In the genomic region with DNA sequence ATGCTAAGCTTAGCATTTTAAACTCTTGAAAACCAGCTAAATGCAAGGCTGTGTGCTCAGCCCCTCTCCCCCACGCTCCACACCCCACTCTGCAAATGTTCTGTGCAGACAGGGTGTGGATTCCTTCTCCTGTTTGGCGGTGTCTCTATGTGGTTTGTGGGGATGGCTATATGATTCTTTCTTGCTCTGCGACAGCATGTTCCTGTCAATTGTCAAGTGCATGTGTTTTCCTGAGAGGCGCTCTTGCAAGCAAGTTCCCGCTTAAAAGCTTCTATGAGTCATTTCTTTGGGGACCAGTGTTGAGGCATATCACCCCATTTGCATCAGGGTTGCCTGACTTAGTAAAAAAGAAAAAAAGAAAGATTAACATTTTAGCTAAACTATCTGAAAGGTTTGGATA, we compare ENCODE assay signal across 14 mouse cellular contexts.
DNase-seq lines count a peak whose midpoint lies in the region; ATAC-seq lines count a peak whose summit lies in the region.
"Had no signal": no experiment of that assay in that cellular context is flagged by ENCODE, and none has a peak within 500 bp of the region (broad histone marks: within the 10 kb centered on the region; RNA-seq: fewer than 3 reads in every experiment).

No protein-coding gene starts in this region.

- H3K27ac ChIP-seq in hindbrain, embryonic 13.5 days = peak overlapping the region; percentile 30; the same call in 1 of the 2 replicates
- no peak overlapping the region for H3K27ac ChIP-seq in hindbrain, embryonic 12.5 days
- H3K27ac ChIP-seq in midbrain, embryonic 15.5 days = no peak overlapping the region
- H3K27ac ChIP-seq: gastrocnemius, adult 2 months; hindbrain, embryonic 14.5 days; left cerebral cortex, adult 2 months; limb, embryonic 15.5 days had no signal

- no peaks in the 10 kb centered on the region for H3K36me3 ChIP-seq in hindbrain, embryonic 13.5 days
- H3K36me3 ChIP-seq in hindbrain, embryonic 12.5 days = no peaks in the 10 kb centered on the region
- no peaks in the 10 kb centered on the region for H3K36me3 ChIP-seq in midbrain, embryonic 15.5 days (replicated peaks)
- H3K36me3 ChIP-seq: limb, embryonic 15.5 days had no signal

- peak; percentile 44 for DNase-seq in 416B (ENCODE audit: low read depth)
- DNase-seq in natural killer cell, adult 2 months (ENCODE audit: low spot score in 2 of 2) = peak; percentile 34 to 37
- no peak for DNase-seq in cerebellum, adult 9-11 months
- DNase-seq in Muller cell, postnatal 12 days (ENCODE audit: inconsistent ontology term) = no peak
- DNase-seq: gastrocnemius, adult 2 months; kidney, postnatal 36 days; lung, postnatal 10 days had no signal

- peaks cover 21% of the 10 kb centered on the region for H3K4me1 ChIP-seq in hindbrain, embryonic 13.5 days (replicated peaks)
- peaks cover 14% of the 10 kb centered on the region for H3K4me1 ChIP-seq in hindbrain, embryonic 12.5 days
- peaks cover 15% of the 10 kb centered on the region; the same call in 1 of the 2 replicates for H3K4me1 ChIP-seq in midbrain, embryonic 15.5 days
- H3K4me1 ChIP-seq: limb, embryonic 15.5 days had no signal

- ATAC-seq in hindbrain, embryonic 13.5 days (ENCODE audit: low FRiP score) = no peak
- no peak for ATAC-seq in hindbrain, embryonic 12.5 days (ENCODE audit: low FRiP score)
- peak; percentile 35 for ATAC-seq in CD4-positive, CD25-positive, alpha-beta regulatory T cell, adult 4 months
- no peak for ATAC-seq in midbrain, embryonic 15.5 days (replicated peaks)

- H3K4me2 ChIP-seq in hindbrain, embryonic 13.5 days = no peak overlapping the region
- no peak overlapping the region for H3K4me2 ChIP-seq in hindbrain, embryonic 12.5 days (replicated peaks)
- H3K4me2 ChIP-seq in midbrain, embryonic 15.5 days = no peak overlapping the region

- H3K9me3 ChIP-seq in hindbrain, embryonic 13.5 days = no peaks in the 10 kb centered on the region
- H3K9me3 ChIP-seq in hindbrain, embryonic 12.5 days (replicated peaks) = no peaks in the 10 kb centered on the region
- no peaks in the 10 kb centered on the region for H3K9me3 ChIP-seq in midbrain, embryonic 15.5 days
- H3K9me3 ChIP-seq: limb, embryonic 15.5 days had no signal

- no peak overlapping the region for H3K4me3 ChIP-seq in hindbrain, embryonic 13.5 days
- H3K4me3 ChIP-seq in hindbrain, embryonic 12.5 days = no peak overlapping the region
- H3K4me3 ChIP-seq in midbrain, embryonic 15.5 days = no peak overlapping the region

- WGBS in hindbrain, embryonic 13.5 days = 81% methylated on average over 5 of the region's 5 CpGs
- WGBS in hindbrain, embryonic 12.5 days = 82% methylated on average over 5 of the region's 5 CpGs
- WGBS in midbrain, embryonic 15.5 days = 73% methylated on average over 5 of the region's 5 CpGs

- 0 out of 2 replicates have a peak overlapping the region, but pooled peaks have one; percentile 26 for H3K9ac ChIP-seq in hindbrain, embryonic 13.5 days
- H3K9ac ChIP-seq in hindbrain, embryonic 12.5 days = no peak overlapping the region
- no peak overlapping the region for H3K9ac ChIP-seq in midbrain, embryonic 15.5 days
- H3K9ac ChIP-seq: hindbrain, embryonic 14.5 days; limb, embryonic 15.5 days had no signal

- 0 out of 2 replicates have a peak, but pooled peaks cover 3% of the 10 kb centered on the region for H3K27me3 ChIP-seq in hindbrain, embryonic 13.5 days
- no peaks in the 10 kb centered on the region for H3K27me3 ChIP-seq in hindbrain, embryonic 12.5 days
- H3K27me3 ChIP-seq in midbrain, embryonic 15.5 days (replicated peaks) = no peaks in the 10 kb centered on the region

Comparison
In these comparisons a context has a peak if more than half of its experiments do, and no peak if none do; other contexts are left out.
1. DNase-seq: peak in 416B (single experiment) and natural killer cell, adult 2 months (2 of 2); none in cerebellum, adult 9-11 months (single experiment) and Muller cell, postnatal 12 days (single experiment).